15 mouse cellular contexts compared by ENCODE assay signal in genomic region chr12:26285460-26285859, GRCm38 (mm10).
"Had no signal": no experiment of that assay in that cellular context is flagged by ENCODE, and none has a peak within 500 bp of the region (broad histone marks: within the 10 kb centered on the region; RNA-seq: fewer than 3 reads in every experiment).

No protein-coding gene starts in this region.

- H3K9me3 ChIP-seq: liver, embryonic 13.5 days; lung, embryonic 15.5 days; megakaryocyte, embryonic 14.5 days had no signal

- H3K4me2 ChIP-seq: liver, embryonic 13.5 days; lung, embryonic 15.5 days; midbrain, embryonic 11.5 days had no signal

- DNase-seq: kidney, adult 2 months; liver; liver, embryonic 13.5 days; liver, postnatal 0 days; lung, postnatal 14 days; spleen, adult 18-20 months; thymus, adult 18-20 months; thymus, postnatal 14 days had no signal

- H3K4me3 ChIP-seq: liver, embryonic 13.5 days; lung, embryonic 15.5 days; megakaryocyte, embryonic 14.5 days had no signal

- H3K36me3 ChIP-seq: liver, embryonic 13.5 days; lung, embryonic 15.5 days had no signal

- H3K9ac ChIP-seq: liver, embryonic 13.5 days; liver, postnatal 0 days; lung, embryonic 15.5 days had no signal

- H3K4me1 ChIP-seq: liver, embryonic 13.5 days; lung, embryonic 15.5 days; megakaryocyte, embryonic 14.5 days had no signal

- H3K27ac ChIP-seq: kidney, postnatal 0 days; liver, embryonic 13.5 days; lung, embryonic 15.5 days; macrophage had no signal

- H3K27me3 ChIP-seq: liver, embryonic 13.5 days; lung, embryonic 15.5 days had no signal

- ATAC-seq: intestine, embryonic 16.5 days; liver, postnatal 0 days; midbrain, embryonic 16.5 days had no signal
